Mouse (Mus musculus): Measurements from ENCODE around the gene Arhgef19.

Gene Arhgef19

DNA sequence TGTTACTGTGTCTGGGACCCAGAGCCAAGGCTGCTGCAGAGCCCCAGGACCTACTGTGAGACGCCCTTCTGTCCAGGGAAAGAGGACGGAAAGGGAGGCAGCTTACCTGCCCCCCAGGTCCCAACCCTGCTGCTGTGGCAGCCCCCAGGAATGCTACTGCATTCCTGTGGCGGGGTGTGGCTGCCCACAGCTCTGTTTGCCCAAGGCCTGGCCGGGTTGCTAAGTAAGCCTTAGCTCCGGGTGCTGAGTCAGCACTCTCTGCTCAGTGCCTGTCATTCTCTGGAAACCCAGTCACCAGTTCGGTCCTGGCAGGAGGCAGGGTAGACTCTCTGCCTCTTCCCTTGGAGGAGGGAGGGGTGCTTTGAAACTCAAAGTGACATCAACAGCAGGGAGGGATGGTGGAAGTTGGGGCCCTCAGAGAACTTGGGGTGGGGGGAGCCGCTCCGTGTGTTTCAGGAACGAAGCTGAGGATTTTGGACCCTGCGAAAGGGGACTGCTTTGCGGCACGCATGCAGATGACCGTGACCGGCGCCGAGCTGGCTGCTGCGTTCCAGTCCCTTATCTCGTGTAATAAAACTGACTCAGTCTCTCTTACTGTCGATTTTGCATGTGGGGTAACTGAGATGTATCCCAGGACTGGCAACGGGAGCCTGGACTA lies 47.7 kb downstream of the Arhgef19 start:
- DNase-seq: no peak

DNA sequence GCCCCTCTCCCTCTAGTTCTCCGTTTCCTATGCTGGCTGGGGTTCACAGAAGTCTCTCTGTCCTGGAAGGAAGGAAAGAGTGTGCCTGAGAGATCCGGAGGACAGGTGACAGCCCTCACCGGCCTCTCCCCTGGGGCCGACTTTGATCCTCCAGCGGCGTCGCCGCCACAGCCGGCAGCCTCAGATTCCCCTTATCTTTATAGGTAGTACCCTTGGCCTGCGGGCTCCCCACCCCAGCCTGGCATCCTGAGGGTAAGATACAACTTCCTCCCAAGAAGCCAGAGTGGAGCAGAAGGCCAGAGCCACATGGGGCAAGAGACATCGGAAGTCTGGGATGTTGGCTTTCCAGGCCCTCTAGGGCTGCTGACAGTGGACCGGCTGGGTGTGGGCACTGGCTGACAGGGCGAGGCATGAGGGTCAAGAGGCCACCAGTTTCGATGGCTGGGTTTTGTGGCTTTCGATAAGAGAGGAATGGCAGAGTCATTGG lies 48.3 kb downstream of the Arhgef19 start:
- no peak for DNase-seq

- no peak for DNase-seq
These were observed 48.9 kb downstream of the Arhgef19 start for GRCm38 (mm10) chr4:141288152-141288551.

- DNase-seq: no peak
These were observed 52.5 kb downstream of the Arhgef19 start for GRCm38 (mm10) chr4:141291571-141292375.

- DNase-seq: no peak
These were observed 56.5 kb downstream of the Arhgef19 start for GRCm38 (mm10) chr4:141295774-141296186.

DNA sequence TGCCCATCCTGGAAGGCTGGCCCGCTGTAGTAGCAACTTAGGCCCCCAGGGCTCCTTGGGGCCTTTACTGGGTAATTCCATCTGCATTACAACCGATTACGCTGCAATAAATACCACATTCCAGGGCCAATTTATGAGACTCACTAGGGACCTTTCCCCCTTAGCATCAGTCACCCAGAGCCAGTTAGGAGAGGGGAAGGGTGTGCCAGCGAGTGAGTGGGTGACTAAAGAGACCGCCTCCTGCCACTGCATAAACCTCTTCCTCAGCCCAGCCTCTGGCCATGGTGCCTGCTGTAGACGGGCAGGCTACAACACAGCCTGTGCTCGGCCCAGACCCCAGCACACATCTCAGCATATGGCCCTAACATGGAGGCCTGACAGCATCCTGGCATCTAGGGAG lies 58.6 kb downstream of the Arhgef19 start:
- DNase-seq: no peak

GRCm38 (mm10) chr4:141299356-141299755 lies 60.1 kb downstream of the Arhgef19 start:
- no peak for DNase-seq

GRCm38 (mm10) chr4:141300196-141300595 lies 60.9 kb downstream of the Arhgef19 start:
- DNase-seq: no peak

- peak; percentile 68 to 72 for DNase-seq
These were observed 61.8 kb downstream of the Arhgef19 start, which contains the start of gene Epha2 for GRCm38 (mm10) chr4:141301116-141301553. TSS of gene Epha2 (plus strand) at chr4:141301240.

DNA sequence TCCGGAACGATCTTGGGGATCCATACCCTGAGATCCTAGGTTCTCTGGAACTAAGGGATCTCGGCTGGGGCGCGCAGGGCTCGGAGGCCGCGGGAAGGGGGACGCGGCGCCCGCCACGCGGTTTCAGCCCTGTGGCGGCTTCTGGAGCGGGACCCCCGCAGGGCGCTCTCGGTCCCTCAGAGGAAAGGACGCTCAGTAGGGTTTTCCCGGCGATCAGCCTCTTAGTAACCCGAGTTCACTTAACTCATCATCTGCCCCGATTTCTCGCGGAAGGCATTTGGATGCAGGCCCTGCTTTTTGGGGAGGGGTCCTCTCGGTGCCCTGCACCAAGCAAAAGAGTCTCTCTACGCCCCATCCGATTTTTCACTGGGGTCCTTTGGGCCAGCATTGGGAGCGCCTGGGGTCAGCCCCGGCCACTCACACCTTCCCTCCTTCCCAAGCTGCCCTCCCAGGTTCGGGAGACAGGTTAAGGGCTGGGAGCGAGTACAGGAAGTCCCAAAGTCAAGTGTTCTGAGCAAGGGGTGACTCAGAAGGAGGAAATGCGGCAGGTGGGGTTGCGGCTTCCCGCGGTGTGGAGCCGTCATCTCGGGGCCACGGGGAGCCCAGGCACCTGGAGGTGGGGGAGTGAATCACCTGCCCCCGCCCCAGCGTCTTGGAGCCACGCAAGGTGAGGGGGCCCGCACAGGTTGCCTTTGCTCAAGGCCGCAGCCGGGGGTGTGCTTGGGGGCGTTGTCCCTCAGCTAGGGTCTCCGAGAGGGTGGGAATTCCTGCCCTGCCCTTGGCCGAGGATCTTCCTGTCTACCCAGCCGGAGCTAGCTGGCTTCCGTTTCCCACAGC lies 62.5 kb downstream of the Arhgef19 start:
- no peak for DNase-seq

- DNase-seq: no peak
These were observed 63.4 kb downstream of the Arhgef19 start for GRCm38 (mm10) chr4:141302428-141303401.

GRCm38 (mm10) chr4:141303402-141304222 lies 64.3 kb downstream of the Arhgef19 start:
- DNase-seq: no peak

DNA sequence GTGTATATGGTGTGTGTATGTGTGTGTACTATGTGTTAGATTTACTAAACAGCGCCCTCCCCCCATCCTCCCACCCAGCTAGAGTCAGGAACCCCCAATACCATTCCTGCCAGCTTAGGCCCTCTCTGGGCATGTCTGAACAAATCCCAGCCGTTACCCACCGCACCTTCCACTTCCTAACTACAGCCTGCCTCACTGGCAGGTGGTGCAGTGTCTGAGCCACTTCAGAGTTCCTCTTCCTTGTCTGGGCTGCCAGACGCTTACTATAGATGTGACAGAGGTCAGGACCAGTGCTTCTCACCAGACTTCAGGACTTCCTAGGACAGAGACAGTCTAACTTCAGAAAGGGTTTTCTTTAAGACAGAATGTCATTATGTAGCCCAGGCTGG lies 64.9 kb downstream of the Arhgef19 start:
- DNase-seq: no peak

DNA sequence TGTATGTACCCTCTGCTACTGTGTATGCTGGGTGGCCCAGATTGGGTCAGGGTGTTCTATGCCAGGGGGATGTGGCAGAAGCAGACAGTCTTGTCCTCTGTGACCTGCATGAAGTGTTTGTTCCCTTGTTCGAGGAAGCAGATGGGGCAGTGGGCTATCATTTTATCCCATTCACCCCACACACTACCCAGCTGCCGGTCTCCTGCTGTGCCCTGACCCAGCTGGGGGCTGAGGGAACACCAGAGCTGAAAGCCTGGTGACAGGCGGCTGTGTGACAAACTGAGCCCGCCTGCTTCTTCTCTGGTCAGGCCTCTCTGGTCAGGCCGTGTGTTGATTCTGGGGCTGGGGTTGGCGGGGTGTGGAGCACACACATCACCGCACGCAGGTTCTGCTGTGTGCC lies 66.8 kb downstream of the Arhgef19 start:
- no peak for DNase-seq
